Mouse (Mus musculus) urinary bladder, adult 18-20 months (tissue): ENCODE results near the gene Aanat.
"Not testable (repeated sequence)": the region's sequence is repeated elsewhere in the genome, so short reads cannot be mapped to it uniquely, and the experiment has no call there.

ENCODE experiments used
- DNase-seq, 2 experiments: peaks; one replicate each; pipeline ENCODE4 v3.0.0; 2022; ENCODE audit warnings: low spot score in 2 of 2, mixed read lengths in 2 of 2

Aanat gene

GRCm38 (mm10) chr11:116628712-116629111 lies 42.5 kb downstream of the Aanat start:
- peak; percentile 80 for DNase-seq

- no peak for DNase-seq
Observed at GRCm38 (mm10) chr11:116629472-116629871, 43.2 kb downstream of the Aanat start.

- no peak for DNase-seq
Observed at GRCm38 (mm10) chr11:116630171-116630965, 44.1 kb downstream of the Aanat start.

GRCm38 (mm10) chr11:116632962-116633361 lies 46.7 kb downstream of the Aanat start:
- DNase-seq: no peak

GRCm38 (mm10) chr11:116636607-116637006 lies 50.4 kb downstream of the Aanat start:
- not testable (repeated sequence) for DNase-seq

GRCm38 (mm10) chr11:116641168-116641567 lies 54.9 kb downstream of the Aanat start:
- no peak for DNase-seq

- no peak for DNase-seq
Observed at GRCm38 (mm10) chr11:116641731-116642130, 55.5 kb downstream of the Aanat start.

GRCm38 (mm10) chr11:116642681-116643578 lies 56.7 kb downstream of the Aanat start:
- peak; percentile 82 to 89 for DNase-seq

GRCm38 (mm10) chr11:116643579-116644224 lies 57.5 kb downstream of the Aanat start:
- no peak for DNase-seq

GRCm38 (mm10) chr11:116644225-116645112 lies 58.2 kb downstream of the Aanat start:
- DNase-seq: no peak

GRCm38 (mm10) chr11:116645446-116646110 lies 59.3 kb downstream of the Aanat start:
- no peak for DNase-seq

GRCm38 (mm10) chr11:116646136-116646535 lies 59.9 kb downstream of the Aanat start:
- DNase-seq: no peak

GRCm38 (mm10) chr11:116646771-116647170 lies 60.5 kb downstream of the Aanat start:
- no peak for DNase-seq
